Mouse (Mus musculus): ENCODE measurements around the gene Taar4. TPM values are rescaled to one million over a fixed set of nuclear protein-coding genes. Genes with fewer than 3 reads are reported as not detected.

The Taar4 gene
- polyA plus RNA-seq, 1 experiment, result not detected

GRCm38 (mm10) chr10:23971256-23971655 lies 11.0 kb downstream of the Taar4 start:
- H3K4me1 ChIP-seq (ENCODE audit: control insufficient read depth, insufficient read depth, insufficient read length, low read length), result no peaks in the 10 kb centered on the region
- TF ChIP-seq CTCF (IDR thresholded peaks at IDR 0.05; ENCODE audit: extremely low read depth, insufficient read length, insufficient replicate concordance, low read depth, low read length), result no peak
- no peak for TF ChIP-seq POLR2A (IDR thresholded peaks at IDR 0.05; ENCODE audit: low read depth, low read length)
- WGBS, result 87% methylated on average over 5 of the region's 5 CpGs
- H3K4me3 ChIP-seq (ENCODE audit: low read depth, low read length), result no peak overlapping the region
- H3K27me3 ChIP-seq (ENCODE audit: control insufficient read depth, insufficient read depth, low read length), result no peaks in the 10 kb centered on the region
- H3K27ac ChIP-seq (ENCODE audit: insufficient read depth, low read depth, low read length), result no peak overlapping the region
- H3K36me3 ChIP-seq (ENCODE audit: control insufficient read depth, insufficient read depth, low read length), result no peaks in the 10 kb centered on the region

- no peaks in the 10 kb centered on the region for H3K27me3 ChIP-seq (ENCODE audit: control insufficient read depth, insufficient read depth, low read length)
- WGBS, result 45% methylated on average over 4 of the region's 4 CpGs
- no peak for TF ChIP-seq CTCF (IDR thresholded peaks at IDR 0.05; ENCODE audit: extremely low read depth, insufficient read length, insufficient replicate concordance, low read depth, low read length)
- no peak for TF ChIP-seq POLR2A (IDR thresholded peaks at IDR 0.05; ENCODE audit: low read depth, low read length)
- no peak overlapping the region for H3K4me3 ChIP-seq (ENCODE audit: low read depth, low read length)
- no peaks in the 10 kb centered on the region for H3K36me3 ChIP-seq (ENCODE audit: control insufficient read depth, insufficient read depth, low read length)
- no peaks in the 10 kb centered on the region for H3K4me1 ChIP-seq (ENCODE audit: control insufficient read depth, insufficient read depth, insufficient read length, low read length)
- no peak overlapping the region for H3K27ac ChIP-seq (ENCODE audit: insufficient read depth, low read depth, low read length)
Measured at GRCm38 (mm10) chr10:23977958-23978357, 17.7 kb downstream of the Taar4 start.

- H3K27ac ChIP-seq (ENCODE audit: insufficient read depth, low read depth, low read length), result no peak overlapping the region
- TF ChIP-seq POLR2A (IDR thresholded peaks at IDR 0.05; ENCODE audit: low read depth, low read length), result no peak
- peak; percentile 85; the same call in 1 of the 2 replicates for TF ChIP-seq CTCF (IDR thresholded peaks at IDR 0.05; ENCODE audit: extremely low read depth, insufficient read length, insufficient replicate concordance, low read depth, low read length)
- H3K4me1 ChIP-seq (ENCODE audit: control insufficient read depth, insufficient read depth, insufficient read length, low read length), result no peaks in the 10 kb centered on the region
- H3K4me3 ChIP-seq (ENCODE audit: low read depth, low read length), result no peak overlapping the region
- H3K36me3 ChIP-seq (ENCODE audit: control insufficient read depth, insufficient read depth, low read length), result no peaks in the 10 kb centered on the region
- H3K27me3 ChIP-seq (ENCODE audit: control insufficient read depth, insufficient read depth, low read length), result no peaks in the 10 kb centered on the region
- 43% methylated on average over 16 of the region's 16 CpGs for WGBS
Measured at GRCm38 (mm10) chr10:23978901-23979705, 18.8 kb downstream of the Taar4 start.

DNA sequence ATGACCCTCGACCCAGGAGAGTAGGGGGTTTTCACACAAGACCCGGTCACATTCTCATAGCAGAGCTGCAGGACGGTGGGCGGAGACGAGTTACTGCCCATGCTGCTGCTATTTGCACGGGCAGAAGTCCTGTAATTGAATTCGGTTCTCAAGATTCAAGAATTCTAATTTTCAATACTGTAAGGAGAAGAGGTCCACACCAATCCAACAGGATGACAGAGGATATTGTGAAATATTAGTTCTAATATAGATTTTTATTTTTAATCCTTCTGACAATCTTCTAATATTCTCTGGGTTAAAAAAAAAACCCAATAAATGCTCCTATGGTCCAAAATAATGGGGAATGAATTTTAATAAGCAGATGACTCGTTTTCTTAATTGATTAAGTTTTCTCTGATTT lies 25.3 kb downstream of the Taar4 start, which contains the start of gene Taar6:
Gene Taar6, minus strand, starts transcription at position 101 of the 400 bp plus-strand sequence.
- H3K27ac ChIP-seq (ENCODE audit: insufficient read depth, low read depth, low read length), result no peak within 1 kb of the TSS
- no peak for TF ChIP-seq CTCF (IDR thresholded peaks at IDR 0.05; ENCODE audit: extremely low read depth, insufficient read length, insufficient replicate concordance, low read depth, low read length)
- no peak for TF ChIP-seq POLR2A (IDR thresholded peaks at IDR 0.05; ENCODE audit: low read depth, low read length)
- H3K36me3 ChIP-seq (ENCODE audit: control insufficient read depth, insufficient read depth, low read length), result no peaks in the 10 kb centered on the region
- 82% methylated on average over 8 of the region's 8 CpGs for WGBS
- H3K27me3 ChIP-seq (ENCODE audit: control insufficient read depth, insufficient read depth, low read length), result no peaks in the 10 kb centered on the region
- no peaks in the 10 kb centered on the region for H3K4me1 ChIP-seq (ENCODE audit: control insufficient read depth, insufficient read depth, insufficient read length, low read length)
- H3K4me3 ChIP-seq (ENCODE audit: low read depth, low read length), result no peak within 1 kb of the TSS

GRCm38 (mm10) chr10:23986419-23986818 lies 26.1 kb downstream of the Taar4 start:
- no peak overlapping the region for H3K27ac ChIP-seq (ENCODE audit: insufficient read depth, low read depth, low read length)
- no peak overlapping the region for H3K4me3 ChIP-seq (ENCODE audit: low read depth, low read length)
- 58% methylated on average over 5 of the region's 5 CpGs for WGBS
- no peaks in the 10 kb centered on the region for H3K36me3 ChIP-seq (ENCODE audit: control insufficient read depth, insufficient read depth, low read length)
- H3K4me1 ChIP-seq (ENCODE audit: control insufficient read depth, insufficient read depth, insufficient read length, low read length), result no peaks in the 10 kb centered on the region
- TF ChIP-seq CTCF (IDR thresholded peaks at IDR 0.05; ENCODE audit: extremely low read depth, insufficient read length, insufficient replicate concordance, low read depth, low read length) (no peak), POLR2A (IDR thresholded peaks at IDR 0.05; ENCODE audit: low read depth, low read length) (no peak)
- H3K27me3 ChIP-seq (ENCODE audit: control insufficient read depth, insufficient read depth, low read length), result no peaks in the 10 kb centered on the region

DNA sequence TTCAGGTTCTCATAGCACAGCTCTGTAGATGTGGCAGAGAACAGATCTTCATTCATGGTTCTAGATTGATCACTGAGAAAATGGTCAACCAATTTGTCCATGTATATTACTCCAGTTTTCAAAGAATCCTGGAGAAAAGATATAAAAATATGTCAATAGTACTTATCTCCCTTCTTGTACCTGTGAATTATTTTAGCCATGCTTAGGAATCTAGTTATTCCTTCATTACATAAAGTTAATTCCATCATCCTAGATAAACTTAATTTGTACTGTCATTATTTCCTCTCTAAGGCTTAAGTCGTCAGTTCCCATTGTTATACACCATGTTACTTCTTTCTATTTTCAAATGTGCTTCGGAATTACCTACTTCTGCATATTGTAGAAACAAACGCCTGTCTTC lies 33.1 kb downstream of the Taar4 start, which contains the start of gene Taar7a:
Gene Taar7a, minus strand, starts transcription at position 101 of the 400 bp plus-strand sequence.
- H3K4me3 ChIP-seq (ENCODE audit: low read depth, low read length), result no peak within 1 kb of the TSS
- no peak for TF ChIP-seq POLR2A (IDR thresholded peaks at IDR 0.05; ENCODE audit: low read depth, low read length)
- no peak for TF ChIP-seq CTCF (IDR thresholded peaks at IDR 0.05; ENCODE audit: extremely low read depth, insufficient read length, insufficient replicate concordance, low read depth, low read length)
- H3K4me1 ChIP-seq (ENCODE audit: control insufficient read depth, insufficient read depth, insufficient read length, low read length), result no peaks in the 10 kb centered on the region
- no peak within 1 kb of the TSS for H3K27ac ChIP-seq (ENCODE audit: insufficient read depth, low read depth, low read length)
- H3K36me3 ChIP-seq (ENCODE audit: control insufficient read depth, insufficient read depth, low read length), result no peaks in the 10 kb centered on the region
- H3K27me3 ChIP-seq (ENCODE audit: control insufficient read depth, insufficient read depth, low read length), result no peaks in the 10 kb centered on the region
- WGBS, result 88% methylated on average over 3 of the region's 3 CpGs

DNA sequence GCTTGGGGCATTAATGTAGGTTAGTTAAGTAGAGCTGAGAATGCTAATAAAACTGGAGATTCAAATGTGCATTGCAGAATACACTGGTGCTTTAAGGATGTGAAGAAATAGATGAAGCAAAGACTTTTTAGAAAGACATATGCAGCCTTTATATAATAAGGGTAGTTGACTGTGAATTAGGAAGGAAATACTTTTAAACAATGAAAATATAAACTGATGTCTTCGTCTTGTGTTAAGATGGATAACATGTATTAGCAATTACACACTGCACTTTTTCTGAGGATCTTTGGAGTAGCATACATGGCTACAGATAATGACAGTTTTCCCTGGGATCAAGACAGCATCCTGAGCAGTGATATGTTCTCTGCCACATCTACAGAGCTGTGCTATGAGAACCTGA lies 39.3 kb downstream of the Taar4 start, which contains the start of gene Taar7b:
Gene Taar7b, plus strand, starts transcription at position 301 of the 400 bp plus-strand sequence.
- no peak within 1 kb of the TSS for H3K4me3 ChIP-seq (ENCODE audit: low read depth, low read length)
- TF ChIP-seq CTCF (IDR thresholded peaks at IDR 0.05; ENCODE audit: extremely low read depth, insufficient read length, insufficient replicate concordance, low read depth, low read length), result no peak
- no peaks in the 10 kb centered on the region for H3K36me3 ChIP-seq (ENCODE audit: control insufficient read depth, insufficient read depth, low read length)
- no peaks in the 10 kb centered on the region for H3K27me3 ChIP-seq (ENCODE audit: control insufficient read depth, insufficient read depth, low read length)
- no peak within 1 kb of the TSS for H3K27ac ChIP-seq (ENCODE audit: insufficient read depth, low read depth, low read length)
- 71% methylated on average over 1 of the region's 1 CpGs for WGBS
- H3K4me1 ChIP-seq (ENCODE audit: control insufficient read depth, insufficient read depth, insufficient read length, low read length), result no peaks in the 10 kb centered on the region
